Mouse (Mus musculus) urinary bladder, adult 2 months (tissue): ENCODE measurements around the gene Ltbp3. TPM values are rescaled to one million over a fixed set of nuclear protein-coding genes. Genes with fewer than 3 reads are reported as not detected.

ENCODE experiments used
- DNase-seq: peaks from one replicate; pipeline ENCODE4 v3.0.0; 2022; ENCODE audit warnings: low spot score
- polyA plus RNA-seq: library from polyadenylated mRNA; depleted of rRNA; stranded (reverse); fragments of >200 nt; gene quantifications from 2 replicates; pipeline ENCODE4 v1.2.3, GENCODE M21; 2012; rRNA removed

The Ltbp3 gene
- 132 and 164 TPM in 2 replicates for polyA plus RNA-seq

DNA sequence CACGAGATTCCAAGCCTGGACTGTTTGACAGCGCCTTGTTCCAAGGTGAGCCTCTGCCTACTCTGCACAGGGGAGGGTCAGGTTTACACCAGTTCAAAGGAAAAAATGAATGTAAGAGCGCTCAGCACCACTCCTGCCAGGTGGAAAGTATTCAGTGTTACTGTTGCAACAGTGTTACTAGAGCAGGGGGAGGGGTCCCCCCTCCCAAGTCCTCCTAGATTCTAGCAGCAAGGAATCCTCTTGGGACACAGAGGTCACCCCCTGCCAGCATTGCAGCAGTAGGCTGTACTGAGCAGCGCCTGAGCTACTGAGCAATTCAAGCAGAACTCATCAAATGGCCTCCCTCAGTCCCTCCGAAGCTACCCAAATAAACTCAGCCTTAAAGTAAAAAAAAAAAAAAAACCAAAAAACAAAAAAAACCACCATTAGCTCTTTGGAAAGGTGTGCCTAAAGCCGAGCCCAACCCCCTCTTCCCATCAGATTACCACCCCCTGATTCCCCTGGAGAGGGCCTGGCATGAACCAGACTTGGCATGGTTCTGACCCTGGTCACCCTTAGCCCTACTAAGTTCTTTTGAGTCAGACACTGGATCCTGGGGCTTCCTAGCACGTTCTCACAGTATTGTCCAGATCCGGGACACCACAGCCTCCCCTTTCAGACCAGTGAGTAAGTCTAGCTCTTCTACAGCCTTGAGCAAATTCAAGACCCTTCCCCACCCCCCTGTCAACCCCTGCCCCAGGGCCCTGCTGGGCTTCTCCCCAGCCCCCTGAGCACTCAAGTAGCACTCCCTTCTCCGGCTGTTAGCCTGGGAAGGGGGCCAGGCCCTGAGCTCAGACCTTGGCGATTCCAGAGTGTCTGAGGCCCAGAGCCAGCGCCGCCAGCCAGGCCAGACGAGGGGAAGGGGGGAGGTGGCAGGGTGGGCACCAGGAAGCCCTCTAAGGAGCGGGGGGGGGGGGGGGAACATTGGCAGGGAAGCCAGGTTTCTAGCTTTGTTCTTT, at the start of gene Ltbp3:
Gene Ltbp3, plus strand, starts transcription at position 585 of the 998 bp plus-strand sequence.
- DNase-seq = no peak

DNA sequence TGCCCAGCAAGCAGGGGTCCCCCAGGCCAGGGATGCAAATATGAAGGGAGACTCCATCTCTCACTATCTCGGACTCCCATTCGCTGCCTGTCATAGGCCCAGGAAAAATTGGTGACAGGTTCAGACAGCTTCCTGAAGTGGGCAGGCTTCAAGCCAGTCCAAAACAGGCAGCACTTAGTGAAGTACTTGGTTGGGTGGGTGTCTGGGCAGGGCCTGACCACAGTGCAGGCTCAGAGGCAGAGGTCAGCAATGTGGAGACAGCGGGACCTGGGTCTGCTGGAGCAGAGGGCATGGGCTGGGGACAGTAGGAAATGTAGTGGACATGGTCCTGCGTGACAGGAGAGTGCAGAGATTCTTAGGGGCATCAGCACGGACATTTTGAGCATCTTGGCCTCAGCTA, 49.1 kb upstream of the Ltbp3 start:
- no peak for DNase-seq

DNA sequence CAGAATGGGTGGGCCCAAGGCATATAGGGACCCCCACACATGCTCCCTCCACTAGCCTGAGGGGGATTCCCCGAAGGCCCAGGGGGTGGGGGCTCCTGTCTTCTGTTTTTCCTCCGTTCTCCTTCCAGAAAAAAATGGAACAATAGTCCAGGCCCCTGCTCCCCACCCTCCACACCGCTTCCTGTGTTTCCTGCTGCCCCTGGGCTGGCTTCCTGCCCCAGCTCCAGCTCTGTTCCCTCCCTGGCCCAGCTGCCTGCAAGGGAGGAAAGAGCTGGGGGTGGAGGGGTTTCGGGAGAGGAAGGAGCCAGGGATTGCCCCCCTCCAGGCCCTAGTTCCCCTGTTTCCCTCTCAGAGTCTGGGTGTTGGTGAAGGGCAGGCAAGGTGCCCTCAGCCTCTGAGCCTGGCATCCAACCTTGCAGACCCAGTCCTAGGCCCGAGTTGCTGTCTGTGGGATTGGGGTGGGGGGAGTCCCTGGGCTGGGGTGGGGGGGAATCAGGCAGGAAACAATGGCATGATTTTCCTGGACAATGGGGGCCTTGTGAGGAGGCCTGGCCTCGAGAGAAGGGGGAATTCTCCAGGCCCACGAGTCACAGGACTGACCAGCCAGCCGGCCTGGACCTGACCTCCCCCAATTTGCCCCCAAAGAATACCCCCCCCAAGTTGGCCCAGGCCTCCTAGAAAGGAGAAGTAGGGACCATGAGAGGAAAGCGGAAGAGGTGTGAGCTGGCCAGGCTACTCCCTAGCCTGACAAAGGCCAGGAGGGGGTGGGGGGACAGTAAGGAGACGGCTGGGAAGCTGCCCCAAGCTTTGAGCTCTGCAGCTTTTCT, 48.4 kb upstream of the Ltbp3 start:
- DNase-seq = no peak

DNA sequence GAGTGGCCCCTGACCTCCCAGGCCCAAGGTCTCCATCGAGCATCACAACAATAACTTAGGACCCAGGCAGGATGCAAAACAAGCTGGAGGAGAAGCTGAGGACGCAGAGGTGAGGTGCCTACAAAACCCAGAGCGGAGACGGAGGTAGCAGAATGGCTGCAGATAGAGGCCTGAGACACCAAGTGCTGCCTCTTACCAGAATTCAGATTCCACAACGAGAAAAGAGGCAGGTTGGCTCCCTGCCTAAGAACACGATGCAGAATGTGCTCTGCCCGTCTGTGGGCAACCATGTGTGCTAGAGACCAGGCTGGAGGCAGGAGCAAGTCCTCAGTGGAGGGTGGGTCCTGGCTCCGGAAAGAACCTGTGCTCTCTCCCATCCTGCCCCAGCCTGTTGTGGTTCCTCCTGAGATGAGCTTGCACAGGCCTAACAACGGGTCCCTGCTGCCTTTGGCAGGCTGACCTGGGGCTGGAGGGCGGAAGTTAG, 47.7 kb upstream of the Ltbp3 start:
- no peak for DNase-seq

DNA sequence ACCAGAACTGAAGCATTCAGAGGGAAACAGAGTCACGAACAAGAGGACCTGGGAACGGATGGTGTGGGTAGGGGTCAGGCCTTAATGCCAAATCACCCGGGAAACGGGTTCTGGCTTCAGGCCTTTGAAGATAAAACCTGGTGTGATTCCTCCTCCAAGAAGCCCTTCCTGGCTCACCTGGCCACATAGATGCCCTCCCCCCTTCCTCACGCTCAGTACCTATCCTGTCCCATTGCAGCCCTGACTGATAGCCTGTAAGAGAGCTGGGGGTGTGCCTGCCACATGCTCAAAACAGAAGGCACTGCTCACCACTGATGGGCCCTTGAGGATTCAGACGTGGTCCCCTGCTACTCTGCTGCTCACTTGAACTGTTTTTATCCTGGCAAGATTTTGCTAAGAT, 46.9 kb upstream of the Ltbp3 start:
- no peak for DNase-seq

DNA sequence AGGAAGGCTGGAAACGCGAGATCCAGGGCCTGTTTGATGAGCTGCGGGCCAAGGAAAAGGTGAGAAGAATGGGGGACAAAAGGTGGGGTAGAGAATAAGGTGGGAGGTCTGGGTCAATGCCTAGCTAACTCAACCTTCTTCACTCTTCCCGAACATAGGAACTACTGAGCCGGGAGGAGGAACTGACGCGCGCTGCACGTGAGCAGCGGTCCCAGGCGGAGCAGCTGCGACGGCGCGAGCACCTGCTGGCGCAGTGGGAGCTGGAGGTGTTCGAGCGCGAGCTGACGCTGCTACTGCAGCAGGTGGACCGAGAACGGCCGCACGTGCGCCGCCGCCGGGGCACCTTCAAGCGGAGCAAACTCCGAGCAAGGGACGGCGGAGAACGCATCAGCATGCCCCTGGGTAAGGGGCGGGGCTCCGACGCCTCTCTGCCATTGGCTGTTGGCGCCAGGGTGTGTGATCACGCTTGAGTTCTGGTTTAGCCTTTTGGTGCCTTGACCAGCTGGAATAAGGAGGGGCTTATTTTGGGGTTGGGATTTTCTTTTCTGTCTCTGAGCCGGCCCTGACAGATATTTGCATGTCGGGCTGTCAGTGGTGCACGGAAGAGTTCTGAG, 44.7 kb upstream of the Ltbp3 start:
- DNase-seq = no peak

DNA sequence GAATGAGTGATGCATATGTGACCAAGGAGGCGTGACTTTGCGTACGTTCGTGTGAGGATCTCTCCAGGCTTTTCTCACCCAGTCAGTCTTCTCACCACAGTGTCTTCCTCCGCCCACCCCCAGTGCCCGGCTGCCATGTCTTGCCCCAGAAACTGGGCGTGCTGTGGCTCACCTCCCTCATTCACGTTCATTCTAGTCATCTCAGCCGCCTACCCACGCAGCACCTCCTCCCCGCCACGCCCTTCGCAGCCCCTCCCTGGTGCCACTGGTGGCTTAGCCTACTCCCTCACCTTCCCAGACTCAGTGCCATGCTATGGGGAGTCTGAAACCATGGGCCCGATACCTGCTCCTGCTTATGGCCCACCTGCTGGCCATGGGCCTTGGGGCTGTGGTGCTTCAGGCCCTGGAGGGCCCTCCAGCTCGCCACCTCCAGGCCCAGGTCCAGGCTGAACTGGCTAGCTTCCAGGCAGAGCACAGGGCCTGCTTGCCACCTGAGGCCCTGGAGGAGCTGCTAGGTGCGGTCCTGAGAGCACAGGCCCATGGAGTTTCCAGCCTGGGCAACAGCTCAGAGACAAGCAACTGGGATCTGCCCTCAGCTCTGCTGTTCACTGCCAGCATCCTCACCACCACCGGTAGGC, 36.4 kb upstream of the Ltbp3 start, which contains the start of gene Kcnk7:
Gene Kcnk7, plus strand, starts transcription at position 205 of the 638 bp plus-strand sequence.
- DNase-seq = no peak

DNA sequence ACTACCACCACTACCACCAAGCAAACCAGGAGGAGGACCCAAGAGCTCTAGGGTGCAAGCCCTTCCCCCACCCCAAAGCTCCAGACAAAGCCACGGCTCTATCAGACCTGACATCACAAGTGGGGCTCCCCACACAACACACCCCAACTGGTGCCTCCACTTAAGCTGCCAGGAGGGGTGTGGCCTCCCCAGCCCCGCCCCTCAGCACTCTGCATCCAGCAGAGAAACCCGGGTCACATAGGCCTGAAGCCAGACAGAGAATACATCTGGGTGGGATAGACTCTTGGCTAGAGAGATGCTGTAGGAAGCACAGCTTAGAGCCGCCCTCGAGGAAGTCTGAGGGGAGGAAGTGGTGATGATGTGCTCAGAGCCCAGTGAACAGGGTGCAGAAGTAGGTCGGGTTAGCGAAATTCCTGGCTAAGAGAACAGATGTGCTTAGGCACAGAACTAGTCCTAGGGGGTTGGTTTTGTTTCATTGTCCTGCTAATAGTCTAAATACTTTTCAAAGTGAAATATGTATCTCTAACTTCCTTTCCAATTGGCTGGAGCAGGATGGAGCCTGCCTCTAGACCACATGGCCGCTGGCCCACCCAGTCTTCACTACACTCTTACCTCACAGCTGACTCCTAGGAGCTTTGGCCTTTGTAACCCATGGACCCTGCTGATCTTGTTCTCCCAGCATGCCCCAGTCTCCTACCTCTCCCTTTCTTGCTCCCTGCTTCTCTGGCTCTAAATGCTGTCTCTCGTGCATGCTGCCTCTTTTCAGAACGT, 35.7 kb upstream of the Ltbp3 start:
- no peak for DNase-seq

DNA sequence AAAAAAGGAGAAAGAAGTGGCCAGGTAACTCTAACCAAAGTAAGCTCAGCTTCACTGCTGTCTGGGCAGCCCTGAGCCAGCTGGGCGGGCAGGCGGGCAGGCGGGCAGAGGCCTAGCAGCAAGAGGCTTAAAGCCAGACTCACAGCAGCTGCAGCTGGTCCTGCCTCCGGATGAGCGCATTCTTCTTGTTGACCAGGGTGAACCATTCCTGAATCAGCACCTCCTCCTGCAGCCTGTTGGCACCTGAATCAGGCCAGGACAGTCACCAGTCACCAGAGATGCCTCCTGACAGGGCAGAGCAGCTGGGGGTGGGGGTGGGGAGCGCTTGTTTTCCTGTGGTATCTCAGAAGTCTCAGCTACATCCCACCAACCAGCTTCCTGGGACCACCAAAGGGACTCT, 30.6 kb upstream of the Ltbp3 start:
- no peak for DNase-seq

DNA sequence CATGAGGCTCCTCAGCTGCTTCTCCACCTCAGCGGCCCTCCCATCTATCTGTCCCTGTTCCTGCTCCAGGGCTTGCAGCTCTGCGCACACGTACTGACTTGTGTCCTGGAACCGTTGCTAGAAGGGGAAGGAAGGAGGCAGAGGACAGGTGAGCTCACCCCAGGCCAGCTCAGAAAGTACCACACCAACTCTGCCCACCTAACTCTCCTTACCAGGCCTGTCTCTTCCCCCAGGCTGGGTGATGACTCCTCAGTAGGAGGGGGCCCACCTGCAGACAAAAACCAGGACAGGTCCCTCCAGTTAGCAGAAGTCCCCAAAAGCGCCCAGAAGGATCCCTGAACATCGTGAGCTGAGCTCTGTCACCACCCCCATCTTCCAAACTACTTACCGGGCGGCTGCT, 30.1 kb upstream of the Ltbp3 start:
- no peak for DNase-seq

DNA sequence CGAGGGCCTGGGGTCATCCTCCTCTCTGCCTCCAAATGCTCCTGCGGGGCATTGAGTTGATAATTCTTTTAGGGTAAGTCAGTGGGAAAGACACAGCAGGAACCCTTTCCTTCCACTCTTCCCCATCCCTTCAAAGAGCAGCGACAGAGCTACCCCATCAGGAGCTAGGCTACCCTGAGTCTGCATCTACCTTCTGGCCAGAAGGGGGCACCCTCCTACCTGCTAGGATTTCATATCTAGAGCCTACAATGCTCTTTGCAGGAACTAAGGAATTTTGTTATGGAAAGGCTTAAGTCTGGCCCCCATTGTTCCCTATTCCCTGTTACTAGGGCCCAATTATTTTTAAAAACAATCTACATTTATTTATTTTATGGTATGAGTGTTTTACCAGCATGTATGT, 29.5 kb upstream of the Ltbp3 start:
- no peak for DNase-seq

DNA sequence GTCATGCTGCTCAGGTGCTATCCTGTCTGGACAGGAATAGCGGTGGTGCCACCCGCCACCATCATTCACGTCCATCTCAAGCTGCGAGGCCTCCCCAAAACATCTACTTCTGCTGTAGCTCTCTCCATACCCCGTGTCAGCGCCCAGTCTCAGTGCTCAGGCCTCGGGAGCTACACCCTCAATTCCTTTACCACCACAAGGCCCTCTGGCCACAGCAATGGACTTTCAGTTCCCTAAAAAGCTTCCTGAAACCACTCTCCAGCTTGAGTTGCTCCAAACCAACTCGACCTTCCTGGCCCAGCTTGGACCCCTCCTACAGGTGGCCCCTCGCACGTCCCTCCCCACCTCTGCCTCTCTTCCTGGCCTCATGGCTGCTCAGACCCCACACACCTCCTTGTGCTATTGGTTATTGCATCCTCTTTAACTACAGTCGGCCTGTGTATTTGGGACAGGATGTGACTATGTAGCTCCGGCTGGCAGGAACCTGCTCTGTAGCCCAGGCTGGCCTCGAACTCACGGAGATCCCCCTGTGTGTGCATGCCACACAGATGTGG, 28.7 kb upstream of the Ltbp3 start:
- DNase-seq = no peak

DNA sequence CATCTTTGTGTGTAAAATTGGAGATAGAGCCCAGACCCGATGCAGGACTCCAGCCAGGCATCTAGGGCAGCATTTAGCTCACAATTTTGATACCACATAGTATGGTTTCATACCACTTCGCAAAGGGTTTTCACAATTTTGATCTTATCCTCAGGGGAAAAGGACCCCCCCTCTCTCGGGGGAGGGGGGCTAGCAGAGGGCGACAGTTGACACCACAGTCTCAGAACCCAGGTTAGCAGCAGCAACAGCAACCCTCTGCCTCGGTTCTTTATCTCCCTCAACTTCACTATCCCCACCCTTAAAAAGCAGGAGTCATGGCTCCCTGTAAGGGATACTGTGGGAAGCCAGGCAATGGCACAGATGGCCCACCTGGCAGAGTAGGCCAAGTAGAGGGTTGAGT, 27.4 kb upstream of the Ltbp3 start:
- no peak for DNase-seq

DNA sequence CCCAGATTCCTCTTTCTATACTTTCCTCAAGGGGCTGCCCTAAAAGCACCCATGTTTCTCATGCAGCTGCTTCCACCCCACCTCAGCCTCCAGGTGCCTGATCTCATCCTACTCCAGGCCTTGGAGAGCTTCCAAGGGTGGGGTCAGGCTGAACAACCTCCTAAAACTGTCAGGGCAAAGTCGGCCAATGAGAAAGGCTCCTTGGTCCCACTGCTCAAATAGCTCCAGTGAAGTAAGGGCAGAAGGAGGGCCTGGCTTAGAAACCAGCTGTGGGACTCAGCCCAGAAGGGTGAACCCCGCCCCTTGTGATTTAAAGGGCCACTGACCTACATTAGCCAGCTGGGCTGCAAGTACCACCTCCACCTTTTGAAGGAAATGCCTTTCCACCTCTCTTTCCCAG, 27.0 kb upstream of the Ltbp3 start:
- no peak for DNase-seq

DNA sequence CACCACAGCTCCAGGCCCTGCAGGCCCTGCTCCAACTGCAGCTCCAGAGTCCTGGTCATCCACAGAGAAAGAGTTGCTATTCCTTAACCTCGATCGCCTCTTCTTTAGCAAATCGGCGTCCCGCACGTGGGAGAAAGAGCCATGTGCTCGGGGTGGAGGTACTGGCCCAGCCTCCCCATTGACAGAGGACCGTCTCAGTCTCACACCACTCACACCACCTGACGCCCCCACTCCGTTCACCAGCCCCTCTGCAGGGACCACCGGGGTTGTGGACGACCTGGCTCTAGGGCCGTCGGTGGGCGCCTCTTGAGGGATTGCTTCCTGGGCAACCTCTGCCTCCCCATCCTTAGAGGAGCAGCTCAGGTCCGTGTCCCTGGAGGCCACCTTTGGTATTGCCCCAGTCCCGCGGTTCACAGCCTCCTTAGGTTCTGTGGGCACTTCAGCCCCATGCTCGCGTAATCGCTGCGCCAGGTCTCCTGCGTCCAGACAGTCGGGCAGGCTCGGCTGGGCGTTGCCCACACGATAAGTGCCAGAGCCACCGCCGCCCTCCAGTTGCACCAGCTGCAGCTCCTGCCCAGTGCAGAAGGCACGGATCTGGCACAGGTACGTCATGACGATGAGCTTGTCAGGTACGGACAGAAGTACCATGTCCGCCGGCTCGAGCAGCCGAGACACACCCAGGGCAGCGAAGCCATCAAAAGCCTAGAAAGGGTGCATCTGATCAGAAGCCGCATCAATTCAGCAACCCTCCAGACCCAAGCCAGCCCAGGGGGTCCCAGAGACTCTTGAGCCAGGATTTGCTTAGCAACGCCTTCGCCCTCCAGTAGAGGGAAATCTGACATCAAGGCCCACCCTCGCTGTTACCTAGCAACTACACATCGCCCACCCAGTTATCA, 24.7 kb upstream of the Ltbp3 start:
- DNase-seq = no peak

DNA sequence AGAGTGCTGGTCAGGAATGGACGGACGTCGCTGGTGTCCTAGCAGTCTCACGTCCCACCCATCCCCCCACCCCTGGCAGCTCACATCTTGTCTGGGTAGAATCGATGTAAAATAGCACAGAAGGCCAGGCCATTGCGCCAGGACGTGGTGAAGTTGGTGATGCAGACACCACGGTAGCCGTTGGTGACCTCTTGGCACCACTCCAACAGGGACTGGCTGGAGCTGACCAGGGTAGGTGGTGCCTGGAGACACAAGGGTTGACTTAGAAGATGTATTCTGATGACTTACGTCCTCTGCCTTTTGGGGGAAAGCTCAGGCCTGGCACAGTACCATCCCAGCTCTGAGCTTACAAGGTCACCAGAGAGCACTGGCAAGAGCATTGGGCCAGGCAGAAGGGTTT, 23.7 kb upstream of the Ltbp3 start:
- DNase-seq = no peak

DNA sequence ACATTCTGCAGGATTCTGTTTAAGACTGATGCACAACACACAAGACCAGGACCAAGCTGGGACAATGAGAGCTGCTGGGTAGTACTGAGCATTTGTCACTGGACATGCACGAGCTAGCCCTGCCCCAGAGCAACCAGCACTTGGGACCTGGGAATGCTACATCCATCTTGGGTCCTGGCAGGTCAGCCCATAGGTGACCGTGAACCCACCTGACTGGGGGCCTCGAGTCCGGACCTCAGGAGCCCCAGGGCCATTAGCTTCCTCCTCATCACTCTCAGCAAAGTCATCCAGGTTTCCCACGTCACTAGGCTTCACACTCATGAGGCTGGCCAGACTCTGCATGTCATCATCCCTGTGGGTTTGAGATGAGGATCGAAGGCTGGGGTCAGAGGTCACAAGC, 19.5 kb upstream of the Ltbp3 start:
- DNase-seq = no peak

DNA sequence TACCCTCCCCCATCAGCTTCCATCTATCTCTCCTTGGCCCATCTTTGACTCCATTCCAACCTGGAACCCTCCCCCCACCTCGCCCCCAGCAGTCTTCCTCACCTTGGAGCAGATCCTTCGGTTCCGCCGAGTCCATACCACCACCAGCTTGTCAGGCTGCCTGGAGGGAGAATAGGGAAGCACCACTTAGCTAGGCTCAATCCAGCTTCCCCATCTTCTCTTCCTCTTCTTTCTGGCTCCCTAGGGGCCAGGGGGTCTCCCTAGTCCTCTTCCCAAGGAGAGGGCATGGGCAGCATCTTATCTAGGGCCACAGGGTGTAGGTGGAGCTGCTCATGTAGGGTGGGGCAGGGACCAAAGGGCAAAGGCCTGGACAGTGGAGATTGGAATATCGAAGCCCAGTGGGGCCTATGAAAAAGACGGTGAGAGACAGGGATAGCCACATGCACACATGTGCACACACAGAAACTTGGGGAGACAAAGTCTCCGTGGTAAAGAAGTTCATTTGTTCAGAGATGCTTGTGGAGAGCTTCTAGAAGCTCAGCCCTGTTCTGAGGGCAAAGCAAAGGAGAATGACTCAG, 17.8 kb upstream of the Ltbp3 start:
- DNase-seq = no peak

DNA sequence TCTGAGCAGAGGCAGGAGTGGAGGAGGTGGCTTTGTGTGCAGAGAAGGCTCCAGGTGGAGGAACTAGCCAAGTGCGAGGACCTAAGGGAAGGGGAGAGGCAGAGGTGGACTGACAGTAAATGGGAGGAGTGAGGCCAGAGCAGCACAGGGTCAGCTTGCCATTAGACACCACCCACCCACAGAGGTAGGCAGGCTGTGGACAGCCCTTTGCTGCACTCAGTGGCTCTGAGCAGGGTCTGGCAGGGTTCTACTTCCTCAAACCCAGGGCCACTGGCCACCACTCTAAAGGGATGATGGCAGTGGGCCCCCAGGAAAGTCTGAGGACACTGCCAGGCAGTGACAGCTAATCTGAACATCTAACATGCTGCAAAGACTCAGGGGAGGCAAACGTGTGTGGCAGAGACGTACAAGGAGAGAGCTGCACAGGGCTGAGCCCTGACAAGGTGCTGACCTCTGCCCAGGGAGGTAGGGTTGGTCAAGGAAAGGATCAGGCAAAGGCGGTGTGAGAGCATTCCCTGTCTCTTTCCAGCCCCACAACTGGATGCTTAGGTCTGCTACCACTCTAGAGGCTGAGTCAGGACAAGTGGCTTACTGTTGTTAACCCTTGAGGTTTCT, 16.7 kb upstream of the Ltbp3 start:
- no peak for DNase-seq
